Mouse (Mus musculus) CD4-positive, CD25-positive, alpha-beta regulatory T cell, adult 2 months (primary cell): ENCODE results near the gene Klra10.
"Not testable (repeated sequence)": the region's sequence is repeated elsewhere in the genome, so short reads cannot be mapped to it uniquely, and the experiment has no call there.

Experiments used
- DNase-seq: peaks from one replicate; pipeline ENCODE4 v3.0.0-alpha.2; 2012; ENCODE audit warnings: low read depth, low spot score

Gene Klra10

DNA sequence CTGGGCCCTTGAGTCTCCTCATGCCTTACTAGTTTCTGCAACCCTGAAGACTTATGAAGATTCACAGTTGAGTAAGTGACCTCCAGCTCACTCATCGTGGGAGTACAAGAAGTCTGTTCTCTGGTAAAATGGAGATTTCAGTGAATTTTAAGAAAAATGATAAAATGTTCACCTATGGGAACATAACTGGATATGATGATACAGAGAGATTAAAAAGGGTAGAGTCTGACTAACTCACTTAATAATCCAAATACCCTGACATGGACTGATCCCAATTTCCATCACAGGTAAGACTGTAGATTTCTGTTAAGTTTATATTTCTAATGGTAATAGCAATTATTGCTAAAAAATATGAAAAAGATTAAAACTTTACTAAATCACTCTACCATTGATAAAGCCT is at the start of gene Klra10:
Gene Klra10, minus strand, starts transcription at position 101 of the 400 bp plus-strand sequence.
- DNase-seq = not testable (repeated sequence)

GRCm38 (mm10) chr6:130287984-130288649 is 6.4 kb upstream of the Klra10 start:
- DNase-seq = no peak

DNA sequence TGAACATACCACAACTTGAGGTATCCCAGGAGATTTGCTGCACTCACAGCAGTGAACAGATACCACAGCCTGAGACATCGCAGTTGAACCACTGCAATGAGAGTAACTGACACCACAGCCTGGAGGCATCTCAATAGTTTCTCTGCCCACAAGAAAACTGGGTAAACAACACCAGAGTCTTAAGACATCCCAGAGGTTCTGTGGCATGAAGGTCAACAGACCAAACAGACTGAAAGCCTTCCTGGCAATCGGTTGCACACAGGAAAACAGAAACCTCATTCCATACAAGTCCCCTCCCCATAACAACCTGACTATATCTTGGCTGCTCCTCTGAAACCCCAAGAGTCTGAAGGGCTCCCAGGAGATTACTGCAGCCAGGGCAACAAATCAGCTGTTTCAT is 26.4 kb downstream of the Klra10 start:
- DNase-seq = no peak

GRCm38 (mm10) chr6:130237536-130237935 is 44.2 kb downstream of the Klra10 start:
- DNase-seq = no peak

DNA sequence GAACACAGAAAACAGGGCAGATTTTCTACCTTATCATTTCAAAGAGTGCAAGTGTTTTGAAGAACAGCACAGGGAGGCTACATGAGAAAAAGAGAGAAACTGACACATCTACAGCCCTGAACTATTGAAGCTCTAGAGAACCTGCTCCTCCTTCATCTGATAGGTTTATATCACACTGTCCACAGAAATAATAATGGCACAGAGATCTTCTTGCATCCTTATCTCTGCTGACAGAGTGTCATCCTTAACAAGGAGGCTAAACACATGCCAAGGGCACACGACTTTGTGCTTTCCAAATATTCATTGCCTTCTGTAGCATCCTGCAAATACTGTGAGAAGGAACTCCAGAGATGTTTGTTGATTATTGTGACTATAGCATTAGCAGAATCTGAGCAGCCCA is 45.1 kb downstream of the Klra10 start:
- no peak for DNase-seq

- DNase-seq = no peak
These were observed 48.5 kb downstream of the Klra10 start, which contains the start of gene Klra7 for GRCm38 (mm10) chr6:130233222-130233621. TSS of gene Klra7 (minus strand) at chr6:130233322.
